Mouse (Mus musculus) left cerebral cortex, postnatal 36 days (tissue): ENCODE measurements around the gene Zmynd19. TPM values are rescaled to one million over a fixed set of nuclear protein-coding genes. Genes with fewer than 3 reads are reported as not detected.

Experiments used
- DNase-seq, 2 experiments: peaks; one replicate each; pipeline ENCODE4 v3.0.0; 2021 to 2022; ENCODE audit warnings: low spot score in 2 of 2, mixed read lengths in 1 of 2
- intact Hi-C: fragments of 180-260 bp; cut with DNase I; formaldehyde crosslinking; loops from one replicate; pipeline ENCODE4 v1.15.1; 2025
- total RNA-seq, 2 experiments: library from RNA; stranded (reverse); gene quantifications; 2 replicates each; pipeline ENCODE4 v1.2.3; 2021

Gene Zmynd19
- total RNA-seq, result 10 to 100 TPM; 37.1 to 37.3 TPM

DNA sequence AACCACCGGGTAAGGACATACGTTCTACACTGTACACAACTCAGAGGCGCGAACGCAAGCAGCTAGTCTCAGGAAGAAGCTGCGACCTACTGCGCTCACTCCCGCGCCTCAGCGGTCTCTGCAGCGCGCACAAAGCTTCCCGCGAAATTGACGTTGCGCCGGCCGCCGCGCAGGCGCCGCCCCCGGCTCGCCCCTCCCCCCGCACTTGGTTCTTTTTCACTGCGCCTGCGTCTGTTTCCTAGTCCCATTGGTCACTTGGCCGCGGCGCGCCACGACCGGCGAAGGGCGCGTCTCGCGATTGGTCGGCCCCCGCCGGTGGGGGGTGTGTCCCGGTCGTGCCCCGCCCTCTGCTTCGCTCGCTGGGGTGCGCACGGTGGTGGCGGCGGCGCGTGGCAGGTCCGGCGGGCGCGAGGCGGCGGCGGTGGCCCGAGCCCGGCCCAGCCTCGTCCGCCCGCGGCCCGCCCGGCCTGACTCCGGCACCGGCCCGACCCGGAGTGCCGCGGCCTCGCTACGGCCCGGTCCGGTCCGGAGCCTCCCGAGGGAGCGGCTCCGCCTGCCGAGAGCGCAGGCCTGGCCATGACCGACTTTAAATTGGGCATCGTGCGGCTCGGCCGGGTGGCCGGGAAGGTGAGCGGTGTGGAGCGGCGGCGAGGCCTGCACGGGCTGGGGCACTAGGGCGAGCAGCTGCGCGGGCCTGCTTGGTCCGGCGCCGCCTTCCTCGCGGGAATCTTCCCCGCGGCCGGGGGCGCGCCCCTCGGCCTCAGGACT, at the start of gene Zmynd19:
Gene Zmynd19, plus strand, starts transcription at position 372 of the 768 bp plus-strand sequence.
- intact Hi-C loops, result no loop called here
- peak; percentile 97 to 98 for DNase-seq

DNA sequence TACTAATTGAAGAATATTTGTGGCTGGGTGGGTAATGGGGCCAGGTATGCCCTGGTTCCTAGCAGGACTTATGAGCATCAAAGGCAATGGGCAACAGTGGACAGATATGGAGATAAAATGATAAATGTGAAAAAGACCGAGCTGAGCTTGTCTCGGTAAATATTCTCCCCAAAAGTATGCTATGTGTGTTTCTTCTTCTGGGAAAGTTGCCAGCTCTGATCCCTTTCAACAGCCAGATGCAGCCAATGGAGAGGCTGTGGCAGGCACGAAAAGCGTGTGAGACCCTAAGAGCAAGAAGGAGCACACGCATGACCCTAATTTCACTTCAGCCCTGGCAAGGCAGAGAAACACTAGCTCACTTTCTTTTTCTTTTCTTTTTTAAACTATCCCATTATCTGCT, 48.5 kb upstream of the Zmynd19 start:
- intact Hi-C loops, result no loop called here
- DNase-seq, result peak in 1 of 2 experiments; percentile 21

DNA sequence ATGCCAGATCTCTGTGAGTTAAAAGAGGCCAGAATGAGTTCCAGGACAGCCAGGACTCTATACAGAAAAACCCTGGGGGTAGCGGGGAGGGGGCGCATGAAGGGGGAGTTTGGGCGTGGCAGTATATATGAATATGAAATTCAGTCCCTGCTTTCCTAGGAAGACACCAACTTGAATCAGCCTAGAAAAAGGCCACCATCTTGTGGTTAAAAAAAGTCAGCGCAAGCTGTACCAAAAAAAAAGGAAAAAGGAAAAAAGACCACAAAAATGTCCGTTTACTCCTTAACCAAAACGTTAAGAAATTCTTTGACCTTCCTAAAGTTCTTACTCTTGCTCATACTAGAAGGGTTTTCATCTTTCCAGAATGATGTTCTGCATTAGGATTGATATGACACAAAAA, 46.6 kb upstream of the Zmynd19 start:
- intact Hi-C loops, result no loop called here
- DNase-seq, result no peak

DNA sequence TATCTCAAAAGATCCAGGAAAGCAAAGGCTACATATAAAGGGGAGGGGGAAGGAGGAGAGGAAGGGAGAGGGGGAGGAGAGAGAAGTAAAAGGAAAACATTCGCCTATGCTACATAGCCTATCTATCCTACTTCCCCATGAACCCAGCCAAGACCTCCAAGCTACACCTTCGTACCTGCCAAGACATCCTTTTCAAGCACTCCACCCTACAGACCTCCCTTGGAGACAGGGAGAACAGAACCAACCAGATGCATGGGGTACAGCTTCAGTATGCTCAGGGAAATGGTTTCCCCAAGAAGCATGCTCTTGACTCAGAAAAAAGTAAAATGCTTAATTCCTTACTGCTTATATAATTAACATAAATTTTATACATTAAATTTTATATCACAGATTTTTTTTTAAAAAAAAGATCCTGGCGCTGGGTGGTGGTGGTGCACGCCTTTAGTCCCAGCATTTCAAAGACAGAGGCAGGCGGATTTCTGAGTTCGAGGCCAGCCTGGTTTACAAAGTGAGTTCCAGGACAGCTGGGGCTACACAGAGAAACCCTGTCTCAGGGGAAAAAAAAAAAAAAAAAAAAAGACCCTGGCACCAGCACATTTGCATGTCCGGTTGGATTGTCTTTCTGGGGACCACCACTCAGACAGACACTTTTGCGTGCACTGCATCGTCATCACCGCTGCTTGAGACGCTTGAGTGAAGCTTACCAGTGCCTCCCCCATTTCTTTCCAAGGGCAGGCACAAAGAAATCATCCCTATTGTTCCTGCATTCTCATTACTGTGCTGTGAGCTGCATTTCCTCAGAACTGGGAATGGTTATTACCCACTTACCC, 44.6 kb upstream of the Zmynd19 start:
- intact Hi-C loops, result no loop called here

GRCm38 (mm10) chr2:24905653-24906155, 43.9 kb upstream of the Zmynd19 start:
- intact Hi-C loops, result no loop called here
- DNase-seq, result no peak

More for the DNA sequence above, 44.6 kb upstream of the Zmynd19 start:
- DNase-seq, result no peak

GRCm38 (mm10) chr2:24910481-24910880, 39.1 kb upstream of the Zmynd19 start:
- intact Hi-C loops, result no loop called here
- no peak for DNase-seq

DNA sequence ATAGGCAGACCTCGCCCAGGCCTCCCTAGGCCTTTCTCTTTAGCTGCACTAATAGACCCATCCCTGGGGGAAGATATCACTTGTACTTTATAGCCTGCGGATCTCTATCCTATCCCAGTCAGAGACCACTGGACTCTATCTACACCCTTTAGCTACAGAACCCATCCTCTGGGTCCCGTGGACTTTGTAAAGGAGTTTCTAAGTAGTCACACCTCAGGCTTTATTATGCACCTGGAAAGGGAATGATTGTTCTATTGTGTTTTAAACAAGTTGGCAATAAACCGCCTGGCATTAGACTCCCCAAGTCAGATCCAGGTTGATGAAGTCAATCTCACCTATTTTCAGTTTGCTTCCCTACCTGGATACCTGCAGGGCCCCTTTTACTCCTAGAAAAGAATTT, 37.4 kb upstream of the Zmynd19 start:
- intact Hi-C loops, result no loop called here
- no peak for DNase-seq

DNA sequence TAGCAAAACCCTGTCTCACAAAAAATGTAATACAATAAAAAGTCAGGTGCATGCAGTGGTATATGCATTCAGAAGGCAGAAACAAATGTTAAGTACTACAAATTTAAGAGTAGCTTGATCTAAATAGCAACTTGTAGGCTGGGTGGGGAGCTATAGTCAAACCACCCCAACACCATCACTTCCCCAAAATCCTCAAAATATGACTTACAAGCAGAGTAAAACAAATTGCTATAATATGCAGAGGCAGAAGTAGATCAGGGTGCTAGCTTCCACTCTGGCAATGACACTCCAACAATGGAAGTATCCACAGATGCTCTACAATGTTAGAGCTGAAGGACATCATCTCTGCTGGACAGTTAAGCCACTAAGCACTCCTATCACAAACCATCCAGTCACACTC, 37.0 kb upstream of the Zmynd19 start:
- no peak for DNase-seq
- intact Hi-C loops, result no loop called here

DNA sequence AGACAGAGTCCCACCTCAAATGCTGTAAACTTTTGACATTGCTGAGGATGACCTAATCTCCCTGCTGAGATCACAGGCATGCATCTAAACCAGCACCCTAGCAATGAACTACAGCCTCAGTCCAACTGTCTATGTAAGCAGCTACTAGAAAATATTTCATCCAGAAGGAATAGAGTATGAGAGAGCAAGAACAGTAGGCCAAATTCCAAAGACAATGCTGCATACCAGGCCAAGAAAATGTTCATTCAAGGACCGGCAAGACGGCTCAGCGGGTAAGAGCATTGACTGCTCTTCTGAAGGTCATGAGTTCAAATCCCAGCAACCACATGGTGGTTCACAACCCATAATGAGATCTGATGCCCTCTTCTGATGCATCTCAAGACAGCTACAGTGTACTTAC, 34.8 kb upstream of the Zmynd19 start:
- no peak for DNase-seq
- intact Hi-C loops, result no loop called here

DNA sequence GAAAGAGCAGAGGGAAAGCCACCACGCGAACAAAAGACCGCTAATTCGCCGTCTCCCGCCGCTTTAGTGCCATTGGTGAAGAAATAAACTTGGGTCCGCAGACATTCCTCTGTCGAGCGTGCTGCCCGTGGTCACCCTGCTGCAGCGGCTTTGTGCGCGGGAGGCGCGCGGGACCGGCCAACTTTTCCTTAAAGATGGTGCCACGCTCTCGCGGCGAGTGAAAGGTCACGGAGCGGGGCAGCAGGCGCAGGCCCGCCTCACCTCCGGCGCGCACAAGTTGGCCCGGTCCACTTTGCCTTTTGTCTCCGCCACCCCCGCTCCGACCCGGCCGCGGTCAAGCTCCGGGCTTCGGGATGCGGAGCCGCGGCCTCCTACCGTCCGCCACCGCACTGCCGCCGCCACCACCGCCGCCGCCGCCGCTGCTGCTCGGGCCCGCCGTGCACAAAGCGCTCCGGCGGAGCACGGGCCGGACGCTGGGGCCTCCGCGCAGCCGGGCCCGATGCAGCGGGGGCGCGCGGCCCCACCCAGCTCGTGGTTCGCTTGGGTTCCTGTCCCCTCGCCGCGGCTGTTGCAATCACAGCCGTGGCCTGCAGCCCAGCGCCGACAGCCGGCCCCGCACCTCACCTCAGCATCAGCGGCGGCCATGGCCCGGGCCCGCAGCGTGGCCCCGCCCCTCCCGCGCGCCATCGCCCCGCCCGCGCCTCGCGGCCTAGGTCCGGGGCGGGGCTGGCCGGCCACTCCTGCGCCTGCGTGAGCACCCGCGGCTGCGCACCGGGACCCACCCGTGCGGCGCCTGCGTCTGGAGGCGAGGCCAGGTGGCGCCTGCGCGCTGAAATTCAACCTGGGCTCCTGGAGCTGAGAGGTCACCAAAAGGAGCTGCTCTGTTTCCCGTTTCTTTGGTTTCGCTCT, 30.4 kb upstream of the Zmynd19 start, which contains the start of gene Ehmt1:
Gene Ehmt1, minus strand, starts transcription at position 685 of the 909 bp plus-strand sequence.
- intact Hi-C loops, result no loop called here
- peak; percentile 93 to 97 for DNase-seq

- intact Hi-C loops, result no loop called here
These were observed 29.8 kb upstream of the Zmynd19 start for GRCm38 (mm10) chr2:24919839-24920175.

DNA sequence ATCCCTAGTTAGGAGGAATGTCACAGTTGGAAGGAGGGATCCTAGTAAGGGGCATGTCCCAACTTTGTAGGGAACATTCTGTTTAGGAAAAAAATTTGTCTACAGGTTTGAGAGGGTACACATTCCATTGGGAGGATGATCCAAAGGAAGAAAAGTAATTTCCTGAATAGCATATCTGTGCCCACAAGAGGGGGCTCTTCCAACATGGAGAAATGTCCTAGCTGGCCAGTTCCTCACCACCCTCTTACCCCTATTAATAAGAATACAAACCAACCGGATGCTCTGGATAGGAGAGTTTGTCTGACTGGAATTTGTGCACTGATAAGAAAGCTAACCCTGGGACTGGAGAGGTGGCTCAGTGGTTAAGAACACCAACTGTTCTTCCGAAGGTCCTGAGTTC, 26.0 kb upstream of the Zmynd19 start:
- intact Hi-C loops, result no loop called here
- DNase-seq, result no peak

More at GRCm38 (mm10) chr2:24919839-24920175, 29.8 kb upstream of the Zmynd19 start:
- DNase-seq, result no peak

DNA sequence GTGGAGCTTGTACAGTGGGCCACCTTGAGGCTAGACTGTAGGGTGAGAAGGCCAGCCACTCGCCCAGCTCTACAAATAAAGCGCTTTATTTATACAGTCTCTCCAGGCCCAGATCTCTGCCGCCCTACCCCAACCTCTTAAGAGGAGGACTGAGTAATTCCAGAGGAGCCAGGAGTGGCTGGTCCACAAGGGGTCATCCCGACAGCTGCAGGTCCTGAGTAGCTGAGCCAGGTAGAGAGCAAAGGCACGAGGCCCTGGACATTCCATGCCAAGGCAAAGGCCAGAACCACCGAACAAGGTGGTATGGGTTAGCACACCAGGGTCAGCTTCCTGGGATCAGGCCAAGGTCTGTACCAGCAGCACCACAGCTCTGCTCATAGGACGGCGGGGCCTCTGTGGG, 24.3 kb upstream of the Zmynd19 start:
- intact Hi-C loops, result no loop called here

DNA sequence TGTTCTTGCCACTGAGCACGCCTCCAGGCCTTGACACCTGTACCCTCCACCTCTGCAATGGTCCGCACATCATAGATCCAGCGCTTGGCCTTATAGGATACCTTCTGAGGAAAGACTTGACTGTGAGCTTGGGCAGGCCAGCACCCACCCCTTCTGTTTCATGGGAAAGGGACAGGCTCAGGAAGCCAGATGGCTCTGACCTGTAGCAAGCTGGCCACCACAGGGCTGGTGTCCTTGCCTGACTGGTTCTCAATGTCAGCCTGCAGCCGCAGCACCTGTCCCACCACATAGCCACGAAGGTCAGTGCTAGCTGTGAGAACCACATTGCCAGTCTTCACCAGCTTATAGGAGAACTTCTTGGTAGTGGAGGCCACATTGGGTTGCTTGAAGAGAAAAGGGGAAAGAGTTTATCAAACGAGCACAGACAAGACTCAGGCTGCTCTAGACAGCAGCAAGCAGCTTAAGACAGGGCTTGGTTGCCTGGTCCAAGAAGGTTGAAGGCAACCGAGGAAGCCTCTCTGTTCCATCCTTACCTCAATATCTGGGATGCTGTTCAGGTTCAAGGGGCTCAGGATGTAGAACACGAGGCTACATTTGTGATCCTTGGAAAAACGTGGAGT, 23.1 kb upstream of the Zmynd19 start:
- DNase-seq, result no peak
- intact Hi-C loops, result no loop called here

More for the DNA sequence above, 24.3 kb upstream of the Zmynd19 start:
- no peak for DNase-seq

DNA sequence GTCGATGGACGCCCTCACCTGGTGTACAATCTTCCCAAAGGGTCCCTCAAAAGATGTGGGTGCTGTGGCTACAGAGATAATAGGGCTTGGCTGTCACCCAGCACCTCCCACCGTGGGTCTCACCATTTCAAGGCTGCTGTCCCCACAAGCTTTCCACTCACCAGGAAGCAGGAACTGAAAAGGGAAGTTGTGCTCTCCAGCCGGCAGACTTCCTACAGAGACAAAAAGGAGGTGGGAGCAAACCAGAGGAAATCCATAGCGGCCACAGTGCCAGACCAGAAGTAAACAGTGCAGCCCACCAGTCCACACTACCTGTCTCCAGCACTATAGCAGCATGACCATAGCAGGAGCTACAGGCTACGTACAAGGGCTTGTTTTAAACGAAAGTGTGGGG, 22.6 kb upstream of the Zmynd19 start:
- intact Hi-C loops, result no loop called here
- no peak for DNase-seq

GRCm38 (mm10) chr2:24927810-24928479, 21.6 kb upstream of the Zmynd19 start:
- no peak for DNase-seq
- intact Hi-C loops, result no loop called here

GRCm38 (mm10) chr2:24929119-24929518, 20.5 kb upstream of the Zmynd19 start:
- no peak for DNase-seq
- intact Hi-C loops, result no loop called here

DNA sequence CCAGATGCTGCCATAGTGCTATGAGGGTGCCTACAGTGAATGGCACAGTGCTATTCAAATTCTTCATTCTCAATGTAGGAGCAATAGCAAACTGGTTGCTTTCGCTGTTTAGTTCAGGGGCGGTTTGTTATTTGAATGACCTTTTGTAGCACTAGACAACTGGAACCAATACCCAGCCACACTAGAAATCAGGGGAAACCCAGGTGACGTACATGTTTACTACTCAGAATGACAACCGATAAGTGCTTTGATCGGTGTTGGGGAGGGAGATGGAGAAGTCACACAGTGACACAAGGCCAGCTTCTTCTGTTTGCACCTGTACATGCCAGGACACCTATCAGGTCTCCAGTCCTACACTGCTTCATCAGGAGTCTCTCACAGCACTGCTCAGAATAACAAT, 20.0 kb upstream of the Zmynd19 start:
- intact Hi-C loops, result no loop called here
- no peak for DNase-seq
